In genomic region chr15:3987981-3988380, GRCm38 (mm10) we compare ENCODE assay signal across 9 mouse cellular contexts. TPM values are rescaled to one million over a fixed set of nuclear protein-coding genes. Genes with fewer than 3 reads are reported as not detected.
DNase-seq lines count a peak whose midpoint lies in the region; ATAC-seq and TF ChIP-seq lines count a peak whose summit lies in the region.
"Had no signal": no experiment of that assay in that cellular context is flagged by ENCODE, and none has a peak within 500 bp of the region (broad histone marks: within the 10 kb centered on the region; RNA-seq: fewer than 3 reads in every experiment).

No protein-coding gene starts in this region.

- no peak overlapping the region for H3K4me2 ChIP-seq in forebrain, embryonic 14.5 days (ENCODE audit: low read length)
- H3K4me2 ChIP-seq: embryonic facial prominence, embryonic 12.5 days had no signal

- 74% methylated on average over 2 of the region's 2 CpGs for WGBS in kidney, adult 2 months
- WGBS in forebrain, embryonic 14.5 days: 59% methylated on average over 2 of the region's 2 CpGs

- H3K79me2 ChIP-seq in C2C12 (ENCODE audit: control insufficient read depth, insufficient read depth): peaks cover 1% of the 10 kb centered on the region

- no peaks in the 10 kb centered on the region for H3K4me1 ChIP-seq in kidney, adult 2 months (ENCODE audit: control insufficient read depth, insufficient read depth, low read length)
- no peaks in the 10 kb centered on the region for H3K4me1 ChIP-seq in forebrain, embryonic 14.5 days (ENCODE audit: control insufficient read depth, insufficient read depth, low read length)
- H3K4me1 ChIP-seq: embryonic facial prominence, embryonic 12.5 days had no signal

- peaks cover 26% of the 10 kb centered on the region for H3K36me3 ChIP-seq in kidney, adult 2 months (ENCODE audit: control insufficient read depth, insufficient read depth, low read length)
- H3K36me3 ChIP-seq in C2C12 (ENCODE audit: control insufficient read depth, insufficient read depth): peaks cover 72% of the 10 kb centered on the region
- H3K36me3 ChIP-seq in forebrain, embryonic 14.5 days (ENCODE audit: control insufficient read depth, insufficient read depth, low read length): peaks cover 62% of the 10 kb centered on the region

- peaks cover 2% of the 10 kb centered on the region for H3K79me3 ChIP-seq in C2C12 (ENCODE audit: low read depth)

- no peak overlapping the region for H3K27ac ChIP-seq in kidney, adult 2 months (ENCODE audit: insufficient read depth, low read depth, low read length)
- H3K27ac ChIP-seq in forebrain, embryonic 14.5 days (ENCODE audit: low read depth, low read length): no peak overlapping the region
- H3K27ac ChIP-seq: embryonic facial prominence, embryonic 12.5 days had no signal

- peak; percentile 32; the same call in 1 of the 2 replicates for ATAC-seq in forebrain, embryonic 14.5 days
- ATAC-seq in megakaryocyte, adult 5-6 weeks (ENCODE audit: poor library complexity, severe bottlenecking): peak; percentile 88

- no peak for TF ChIP-seq POLR2A in kidney, adult 2 months (IDR thresholded peaks at IDR 0.05; ENCODE audit: low read depth, low read length)

- no peak for TF ChIP-seq CTCF in kidney, adult 2 months (conservative IDR thresholded peaks at IDR 0.05; ENCODE audit: insufficient read depth, insufficient read length, low read depth, low read length)
- TF ChIP-seq CTCF in C2C12 (IDR thresholded peaks at IDR 0.05; ENCODE audit: control insufficient read depth, insufficient read depth, insufficient read length): peak; percentile 49

- H3K4me3 ChIP-seq in kidney, adult 2 months (ENCODE audit: insufficient read depth, low read depth, low read length): no peak overlapping the region
- no peak overlapping the region for H3K4me3 ChIP-seq in C2C12 (ENCODE audit: insufficient read depth, poor library complexity, severe bottlenecking)
- H3K4me3 ChIP-seq in forebrain, embryonic 14.5 days (ENCODE audit: low read depth, low read length): no peak overlapping the region
- H3K4me3 ChIP-seq: embryonic facial prominence, embryonic 12.5 days had no signal

- H3K9me3 ChIP-seq in forebrain, embryonic 14.5 days (replicated peaks; ENCODE audit: control insufficient read depth, low read length): no peaks in the 10 kb centered on the region
- H3K9me3 ChIP-seq: embryonic facial prominence, embryonic 12.5 days had no signal

- H3K9ac ChIP-seq in forebrain, embryonic 14.5 days (ENCODE audit: low read length): no peak overlapping the region
- H3K9ac ChIP-seq: embryonic facial prominence, embryonic 12.5 days had no signal

- H3K27me3 ChIP-seq in kidney, adult 2 months (replicated peaks; ENCODE audit: control insufficient read depth, insufficient read depth, low read length): no peaks in the 10 kb centered on the region
- no peaks in the 10 kb centered on the region for H3K27me3 ChIP-seq in C2C12 (ENCODE audit: control insufficient read depth, insufficient read depth, insufficient read length)
- no peaks in the 10 kb centered on the region for H3K27me3 ChIP-seq in forebrain, embryonic 14.5 days (replicated peaks; ENCODE audit: control insufficient read depth, insufficient read depth, low read length)
- H3K27me3 ChIP-seq: embryonic facial prominence, embryonic 12.5 days had no signal

- no peak overlapping the region for H3ac ChIP-seq in C2C12 (ENCODE audit: control insufficient read depth, insufficient read length, low read depth)

- peak; percentile 56 for DNase-seq in kidney, adult 2 months
- DNase-seq in kidney, adult 11 months: no peak
- peak; percentile 55 for DNase-seq in MN1 (ENCODE audit: low spot score)
- DNase-seq in forebrain, embryonic 14.5 days (ENCODE audit: low spot score): peak; percentile 48
- peak; percentile 70 for DNase-seq in thymus, postnatal 4 days
- no peak for DNase-seq in ovary, postnatal 36 days (ENCODE audit: low spot score)

TF ChIP-seq in C2C12, 6 proteins besides CTCF, POLR2A, EP300 and RAD21:
- TF ChIP-seq CEBPB (IDR thresholded peaks at IDR 0.05; ENCODE audit: low read depth) (no peak), FOSL1 (IDR thresholded peaks at IDR 0.05; ENCODE audit: insufficient read depth, low read length, poor library complexity, severe bottlenecking) (no peak), USF1 (IDR thresholded peaks at IDR 0.05; ENCODE audit: low read depth) (no peak), MYOD1 (IDR thresholded peaks at IDR 0.05; ENCODE audit: control insufficient read depth, insufficient read length, low read depth) (no peak), MYOG (IDR thresholded peaks at IDR 0.05; ENCODE audit: control insufficient read depth, extremely low read depth, insufficient read length) (no peak), MAX (IDR thresholded peaks at IDR 0.05) (no peak)

RNA-seq across cellular contexts. Expression of gene AW549877, which starts 7.6 kb away (rescaled TPM):
- polyA plus RNA-seq in kidney, adult 2 months (2012; rRNA removed): 15.3 and 20.5 TPM in 2 replicates
- polyA plus RNA-seq in C2C12 (2012; fragmentation: generic; extraction: Trizol): 3.4 TPM
- 43.1 and 43.6 TPM in 2 replicates for polyA plus RNA-seq in forebrain, embryonic 14.5 days (2014; fragmentation: Nextera tagmentation; extraction: Ambion mirVana)
- 37.9 and 39.1 TPM in 2 replicates for total RNA-seq in megakaryocyte, adult 5-6 weeks (2015)
- total RNA-seq in megakaryocyte, adult 5-6 weeks (2017): 11.5 and 14.6 TPM in 2 replicates

RNA-seq across cellular contexts. Expression of gene Fbxo4, which starts 8.6 kb away (rescaled TPM):
- 8.8 and 10.7 TPM in 2 replicates for polyA plus RNA-seq in kidney, adult 2 months (2012; rRNA removed)
- polyA plus RNA-seq in C2C12 (2012; fragmentation: generic; extraction: Trizol): 13.4 TPM
- 7.9 and 8.0 TPM in 2 replicates for polyA plus RNA-seq in forebrain, embryonic 14.5 days (2014; fragmentation: Nextera tagmentation; extraction: Ambion mirVana)
- total RNA-seq in megakaryocyte, adult 5-6 weeks (2015): 17.1 and 21.9 TPM in 2 replicates
- total RNA-seq in megakaryocyte, adult 5-6 weeks (2017): 15.5 and 21.4 TPM in 2 replicates

RNA-seq across cellular contexts. Expression of gene Oxct1, which starts 38.2 kb away (rescaled TPM):
- 401 and 425 TPM in 2 replicates for polyA plus RNA-seq in kidney, adult 2 months (2012; rRNA removed)
- 36.2 TPM for polyA plus RNA-seq in C2C12 (2012; fragmentation: generic; extraction: Trizol)
- polyA plus RNA-seq in forebrain, embryonic 14.5 days (2014; fragmentation: Nextera tagmentation; extraction: Ambion mirVana): 244 and 275 TPM in 2 replicates
- 43.5 and 48.2 TPM in 2 replicates for total RNA-seq in megakaryocyte, adult 5-6 weeks (2015)
- total RNA-seq in megakaryocyte, adult 5-6 weeks (2017): 176 and 187 TPM in 2 replicates

Comparison
In these comparisons a context has a peak if more than half of its experiments do, and no peak if none do; other contexts are left out.
1. DNase-seq: peak in kidney, adult 2 months (single experiment), MN1 (single experiment), forebrain, embryonic 14.5 days (single experiment) and thymus, postnatal 4 days (single experiment); none in kidney, adult 11 months (single experiment) and ovary, postnatal 36 days (single experiment).